Mouse (Mus musculus) CD4-positive naive resting alpha-beta T cell, adult 76 days (primary cell): ENCODE measurements around the gene Zmym6. TPM values are rescaled to one million over a fixed set of nuclear protein-coding genes. Genes with fewer than 3 reads are reported as not detected.

Source experiments
- total RNA-seq: library from RNA; stranded (reverse); gene quantifications from one replicate; pipeline ENCODE4 v1.2.4, GENCODE M21; 2023

The Zmym6 gene
- total RNA-seq = 25.2 TPM

GRCm38 (mm10) chr4:127076875-127077548, at the start of gene Zmym6:
TSS of gene Zmym6 (plus strand) at chr4:127077383.

GRCm38 (mm10) chr4:127060585-127061290, 16.4 kb upstream of the Zmym6 start, which contains the start of gene Zmym1:
TSS of gene Zmym1 (minus strand) at chr4:127061152.

GRCm38 (mm10) chr4:127123391-127123790, 46.2 kb downstream of the Zmym6 start, which contains the start of gene Tmem35b:
TSS of gene Tmem35b (plus strand) at chr4:127123691.

GRCm38 (mm10) chr4:127168914-127169345, 91.7 kb downstream of the Zmym6 start, which contains the start of gene Dlgap3:
TSS of gene Dlgap3 (plus strand) at chr4:127169204.

Other genes with a start within 250 kb of the Zmym6 start
- 45.2 TPM for gene Zmym4, start 109.2 kb upstream of the Zmym6 start, total RNA-seq
- 881 TPM for gene Sfpq, start 56.1 kb upstream of the Zmym6 start, total RNA-seq
- 26.8 TPM for gene Zmym1, start 16.2 kb upstream of the Zmym6 start, total RNA-seq
- gene Tmem35b, start 46.3 kb downstream of the Zmym6 start, total RNA-seq = 3.6 TPM
- 0.56 TPM for gene Dlgap3, start 91.8 kb downstream of the Zmym6 start, total RNA-seq
- 15.3 TPM for gene Smim12, start 166.4 kb downstream of the Zmym6 start, total RNA-seq
- not detected for gene Gja4, start 236.7 kb downstream of the Zmym6 start, total RNA-seq